Mouse (Mus musculus) central nervous system, embryonic 11.5 days (tissue): ENCODE measurements around the gene Lingo1. TPM values are rescaled to one million over a fixed set of nuclear protein-coding genes. Genes with fewer than 3 reads are reported as not detected.

Source experiments
- polyA plus RNA-seq: library from polyadenylated mRNA; depleted of rRNA; stranded (reverse); fragments of >200 nt; gene quantifications from 2 replicates; pipeline ENCODE4 v1.2.3, GENCODE M21; 2012; rRNA removed

Lingo1 gene
- polyA plus RNA-seq: 9.9 and 20.5 TPM in 2 replicates

DNA sequence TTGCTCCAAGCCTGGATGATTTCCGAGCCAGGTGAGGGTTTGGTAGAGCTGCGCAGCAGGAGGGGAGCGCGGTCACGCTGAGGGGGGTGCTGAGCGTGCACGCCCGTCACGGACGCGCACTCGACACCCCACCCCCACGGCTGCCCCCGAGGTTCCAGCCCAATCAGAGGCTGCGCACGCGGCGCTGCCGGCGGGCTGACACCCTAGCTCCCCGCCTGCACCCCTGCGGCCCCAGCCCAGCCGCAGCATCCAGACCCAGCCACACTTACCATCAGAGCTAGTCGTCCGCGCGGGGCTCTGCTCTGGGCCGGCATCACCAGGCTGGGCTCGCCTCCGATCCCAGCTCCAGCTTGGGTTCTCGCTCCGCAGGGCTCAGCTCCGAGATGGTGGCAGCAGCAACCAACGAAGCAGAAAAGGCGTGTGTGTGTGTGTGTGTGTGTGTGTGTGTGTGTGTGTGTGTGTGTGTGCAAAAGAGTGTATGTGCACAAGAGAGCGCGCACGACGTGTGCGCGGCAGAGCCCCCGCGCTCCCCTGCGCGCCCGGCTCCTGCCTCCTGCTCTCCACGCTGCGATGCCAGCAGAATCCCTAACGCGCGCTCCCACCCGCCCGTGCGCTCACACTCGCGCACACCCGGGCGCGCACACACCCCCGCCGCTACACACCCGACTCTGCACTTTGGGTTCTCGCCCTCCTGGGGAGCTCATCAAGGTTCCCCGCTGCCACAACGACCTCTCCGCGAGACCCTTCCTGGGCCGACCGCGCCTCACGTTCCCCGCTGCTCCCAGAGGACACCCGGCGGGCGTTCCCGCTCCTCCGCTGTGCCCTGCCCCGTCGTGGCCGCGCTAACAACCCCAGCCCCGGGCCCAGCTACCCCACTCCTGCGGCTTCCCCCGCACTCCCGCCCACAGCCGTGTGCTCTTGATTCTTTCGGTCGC, at the start of gene Lingo1:
TSS of gene Lingo1 (minus strand) at position 748 of the 935 bp plus-strand sequence.

Other genes starting within 250 kb of the Lingo1 start
- gene Odf3l1, start 68.2 kb upstream of the Lingo1 start, polyA plus RNA-seq: 0.29 TPM in 1 of 2 replicates, not detected in the other
- gene Cspg4, start 68.6 kb upstream of the Lingo1 start, polyA plus RNA-seq: 2.0 and 5.6 TPM in 2 replicates
- gene Snx33, start 131.9 kb upstream of the Lingo1 start, polyA plus RNA-seq: 6.7 and 8.9 TPM in 2 replicates
- gene Imp3, start 141.0 kb upstream of the Lingo1 start, polyA plus RNA-seq: 103 and 126 TPM in 2 replicates
- 16.5 and 19.8 TPM in 2 replicates for gene Snupn, start 154.4 kb upstream of the Lingo1 start, polyA plus RNA-seq
- gene Ptpn9, start 198.5 kb upstream of the Lingo1 start, polyA plus RNA-seq: 26.1 and 37.2 TPM in 2 replicates